Mouse (Mus musculus) heart, postnatal 14 days (tissue): ENCODE measurements at regions not wholly inside any gene's neighbourhood (a gene's known extent, or its start where the extent isn't known, plus 50 kb on each side); places are given as distances from the start of the nearest gene placed in this dataset.

Experiments used
- DNase-seq, 2 experiments: peaks; one replicate each; pipeline ENCODE4 v3.0.0; 2021 to 2022
- intact Hi-C: fragments of 180-260 bp; cut with DNase I; formaldehyde crosslinking; loops from one replicate; pipeline ENCODE4 v1.15.1; 2025

DNA sequence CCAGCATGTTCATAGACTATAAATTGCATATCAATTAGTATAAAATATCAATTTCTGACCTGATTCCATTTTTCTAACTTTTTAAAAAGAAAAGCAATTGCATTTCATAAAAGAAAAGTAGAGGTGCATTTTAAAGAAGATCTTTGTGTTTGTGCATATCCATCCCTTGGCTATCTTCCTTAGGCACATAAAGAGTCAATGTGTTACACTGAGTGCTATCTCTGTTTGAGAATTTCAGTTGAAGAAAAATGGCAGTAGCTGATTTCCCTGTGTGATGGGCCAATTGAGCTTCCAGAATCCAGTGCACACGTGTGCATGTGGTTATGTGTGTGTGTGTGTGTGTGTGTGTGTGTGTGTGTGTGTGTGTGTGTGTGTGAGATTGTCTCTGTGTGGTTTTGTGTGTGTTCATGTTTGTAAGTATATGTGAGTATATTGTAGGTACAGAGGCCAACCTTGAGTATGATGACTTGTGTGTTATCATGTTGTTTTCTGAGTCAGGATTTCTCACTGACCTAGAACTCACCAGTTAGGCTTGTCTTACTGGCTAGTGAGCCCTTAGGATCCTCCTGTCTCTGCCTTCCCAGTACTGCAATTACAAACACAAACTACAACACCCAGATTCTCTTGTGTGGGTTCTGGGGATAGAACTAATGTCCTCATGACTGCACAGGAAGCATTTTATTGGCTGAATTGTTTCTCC is 249.6 kb downstream of the Cdk5rap2 start:
- no peak for DNase-seq
- intact Hi-C loops, result no loop called here

DNA sequence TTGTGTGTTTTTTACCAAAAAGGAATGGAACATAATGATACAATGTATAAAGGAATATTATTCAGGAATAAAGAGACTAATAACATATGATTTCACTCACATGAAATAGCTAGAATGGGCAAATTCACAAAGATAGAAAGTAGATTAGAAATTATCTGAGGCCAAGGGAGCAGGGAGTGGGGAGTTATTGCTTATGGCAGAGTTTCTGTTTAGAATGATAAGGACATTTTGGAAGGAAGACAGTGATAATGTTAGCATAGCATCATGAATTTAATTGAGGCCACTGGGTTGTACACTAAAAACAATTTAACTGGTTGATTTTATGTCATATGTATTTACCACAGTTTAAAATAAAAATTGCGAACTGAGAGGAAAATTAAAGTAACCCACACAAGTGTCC is 250.2 kb downstream of the Cdk5rap2 start:
- DNase-seq, result no peak
- intact Hi-C loops, result no loop called here

DNA sequence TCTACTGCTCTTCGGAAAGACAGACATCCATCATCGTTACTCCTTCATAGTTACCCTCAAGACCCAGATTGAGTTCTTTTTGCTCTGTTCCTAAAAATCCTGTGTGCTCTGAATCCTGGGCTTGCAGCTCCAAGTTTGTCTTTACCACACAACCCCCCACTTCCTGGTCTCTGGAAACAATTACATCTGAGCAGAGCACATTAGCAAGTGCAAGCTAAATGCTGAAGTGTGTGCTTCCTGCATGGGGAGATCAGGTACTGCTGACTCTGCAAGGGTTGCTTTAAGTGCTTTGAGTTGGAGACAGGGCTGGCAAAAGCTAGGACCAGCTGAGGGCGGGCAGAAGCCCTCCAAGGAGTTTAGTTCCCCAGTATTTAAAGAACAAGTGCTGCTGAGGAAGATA is 257.1 kb downstream of the Cdk5rap2 start:
- intact Hi-C loops, result no loop called here
- no peak for DNase-seq

DNA sequence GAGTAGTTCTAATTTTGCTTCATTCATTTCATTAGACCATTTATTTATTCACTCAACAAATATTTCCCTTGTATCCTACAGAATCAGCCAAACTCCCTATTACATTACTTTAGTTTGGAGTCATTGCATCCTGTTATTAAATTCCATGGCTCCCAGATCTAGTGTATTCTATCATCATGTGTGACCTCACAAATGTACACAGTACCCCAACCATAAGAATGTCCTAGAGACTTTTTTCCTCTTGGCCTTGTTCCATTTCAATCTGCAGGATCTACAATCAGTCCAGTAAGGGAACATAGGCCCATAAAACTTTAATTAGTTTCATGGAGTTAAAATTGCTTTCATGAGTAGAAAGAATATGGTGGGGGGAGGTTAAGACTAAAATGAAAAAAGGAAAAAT is 301.2 kb downstream of the Cdk5rap2 start:
- DNase-seq, result no peak
- intact Hi-C loops, result no loop called here

DNA sequence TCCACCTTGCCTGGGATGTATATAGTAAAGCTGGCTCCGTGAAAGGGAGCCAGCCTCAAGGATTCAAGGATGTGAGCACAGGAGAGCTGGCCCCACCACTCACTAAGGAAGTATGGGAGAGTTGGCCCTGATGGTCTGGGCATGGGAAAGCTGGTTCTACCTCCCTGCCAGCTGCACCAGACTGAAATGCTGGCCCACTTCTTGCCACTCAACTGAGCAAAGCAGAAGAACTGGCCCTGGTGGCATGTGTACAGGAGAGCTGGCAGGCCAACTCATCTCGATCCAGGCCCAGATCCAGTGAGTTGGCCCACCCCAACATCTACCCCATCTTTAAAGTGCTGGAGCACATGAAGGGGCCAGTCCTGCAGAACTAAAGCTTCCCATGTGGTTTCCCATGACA is 304.5 kb downstream of the Cdk5rap2 start:
- intact Hi-C loops, result no loop called here
- no peak for DNase-seq

DNA sequence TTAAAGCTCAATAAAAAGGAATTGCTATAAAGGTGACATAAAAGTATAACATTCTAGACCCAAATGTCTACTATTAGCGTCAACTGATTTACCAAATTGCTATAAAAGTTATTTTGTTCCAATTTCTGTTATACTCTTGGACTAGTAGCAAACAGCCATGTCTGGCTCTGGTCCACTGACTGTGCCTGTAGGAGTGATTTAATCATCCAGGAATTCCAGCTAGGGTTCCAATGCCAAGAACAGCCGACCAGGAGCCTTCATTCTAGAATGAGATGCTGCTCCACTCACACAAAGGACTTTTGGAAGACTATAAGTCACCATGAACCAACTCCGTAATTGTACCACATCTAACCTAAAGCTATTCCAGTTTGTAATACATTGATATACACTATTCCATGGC is 312.9 kb downstream of the Cdk5rap2 start:
- intact Hi-C loops, result no loop called here
- DNase-seq, result peak; percentile 20 to 42

DNA sequence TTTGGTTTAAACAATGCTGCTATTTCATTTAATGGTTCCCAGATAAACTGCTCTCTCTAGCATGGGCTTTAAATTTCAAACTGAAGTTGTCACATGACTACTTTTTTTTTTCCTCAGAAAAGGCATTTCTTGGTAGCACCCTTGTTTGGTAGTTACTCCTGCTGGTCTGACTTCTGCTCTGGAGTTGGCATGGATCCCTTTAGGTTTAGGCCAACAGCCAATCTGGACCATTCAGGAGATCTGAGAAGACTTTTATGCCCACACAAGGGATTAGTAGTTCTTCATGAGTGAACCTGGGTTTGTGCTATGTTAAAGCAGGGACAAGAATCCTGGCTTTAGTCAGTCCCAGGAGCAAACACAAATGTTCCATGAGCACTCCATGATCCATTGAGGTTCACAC is 332.0 kb downstream of the Cdk5rap2 start:
- intact Hi-C loops, result no loop called here

DNA sequence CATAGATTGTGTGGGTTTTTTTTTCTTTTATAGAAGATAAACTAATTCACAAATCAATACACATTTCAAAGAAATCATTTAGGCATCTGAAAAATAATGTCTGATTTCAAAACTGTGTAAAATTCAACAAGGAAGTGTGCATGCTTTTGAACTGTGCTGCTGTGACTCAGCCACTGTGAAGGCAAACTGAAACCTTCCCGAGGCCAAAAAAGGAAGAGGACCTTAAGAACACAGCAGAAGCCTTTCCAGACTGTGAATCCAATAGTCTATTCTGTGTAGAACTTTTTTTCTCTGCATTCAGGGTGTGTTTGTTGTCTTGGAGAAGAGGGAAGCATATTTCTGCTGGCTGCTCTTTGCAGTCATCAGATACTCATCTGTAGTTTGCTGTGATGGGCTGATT is 347.7 kb downstream of the Cdk5rap2 start:
- DNase-seq, result no peak
- intact Hi-C loops, result no loop called here

More for the DNA sequence above, 332.0 kb downstream of the Cdk5rap2 start:
- no peak for DNase-seq

DNA sequence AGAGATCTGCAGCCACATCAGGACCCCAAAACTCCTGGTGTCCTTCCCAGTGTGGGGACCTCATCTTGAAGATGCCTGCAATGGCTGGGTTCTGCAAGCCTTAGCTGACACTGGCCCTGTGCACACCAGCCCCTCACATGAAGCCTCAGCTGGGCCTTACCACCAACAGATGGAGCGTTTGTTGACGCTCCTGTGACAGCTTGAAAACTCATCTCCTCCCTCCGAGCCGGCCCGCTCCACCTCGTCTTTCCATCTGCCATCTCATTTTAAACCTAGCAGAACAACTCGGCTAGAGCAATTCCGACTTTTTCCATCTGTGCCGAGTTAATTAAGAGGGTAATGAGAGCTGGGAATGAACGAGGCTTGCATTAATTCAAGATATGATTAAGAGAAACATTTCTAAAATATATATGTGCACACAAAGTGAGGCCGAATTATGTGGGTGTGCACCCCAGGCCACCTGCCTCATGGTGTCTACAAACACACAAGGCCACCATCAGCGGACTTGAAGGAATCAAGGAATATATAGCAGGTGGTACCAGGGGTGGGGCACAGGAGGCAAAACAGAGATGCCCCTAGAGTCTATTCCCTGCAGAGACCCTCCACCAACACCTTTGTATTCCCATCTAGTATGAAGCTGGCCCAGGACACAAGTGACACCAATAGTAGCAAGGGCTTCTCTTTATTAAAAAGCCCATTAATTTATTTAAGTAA is 351.3 kb downstream of the Cdk5rap2 start:
- intact Hi-C loops, result no loop called here

DNA sequence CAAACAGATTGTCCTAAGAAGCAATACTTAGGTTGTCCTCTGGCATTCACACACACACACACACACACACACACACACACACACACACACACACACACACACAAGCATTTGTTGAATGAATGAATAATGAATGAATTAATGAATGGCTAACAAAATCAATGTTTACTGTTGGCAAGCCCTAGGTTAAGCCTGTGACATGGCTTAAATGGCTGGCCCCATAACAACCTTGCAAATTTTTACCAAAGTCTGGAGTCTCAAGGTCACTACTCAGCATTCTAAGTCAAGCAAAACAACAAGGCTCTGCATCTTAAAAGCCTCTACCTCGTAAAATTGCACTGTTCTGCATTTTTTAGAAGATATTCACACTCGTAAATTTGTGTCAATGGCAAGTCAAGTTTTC is 357.1 kb downstream of the Cdk5rap2 start:
- DNase-seq, result no peak
- intact Hi-C loops, result no loop called here

More for the DNA sequence above, 351.3 kb downstream of the Cdk5rap2 start:
- DNase-seq, result no peak

DNA sequence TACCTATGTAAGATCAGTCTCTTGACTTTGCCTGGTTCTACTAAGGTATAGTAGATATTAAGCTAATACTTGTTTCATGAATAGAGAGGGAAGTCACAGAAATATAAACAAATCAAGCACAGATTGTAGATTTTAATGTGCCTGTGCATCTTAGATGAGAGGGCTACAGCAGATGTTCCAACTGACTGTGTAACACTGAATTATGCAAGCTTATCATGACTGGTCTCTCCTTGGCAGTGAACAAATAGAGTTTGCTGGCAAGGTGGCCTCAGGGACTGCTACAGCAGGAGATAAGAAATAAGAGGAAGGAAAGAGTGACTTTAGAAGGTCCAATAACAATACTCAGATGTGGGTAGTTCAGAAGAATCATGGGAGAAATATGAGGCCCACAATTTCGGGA is 372.0 kb downstream of the Cdk5rap2 start:
- no peak for DNase-seq
- intact Hi-C loops, result no loop called here

DNA sequence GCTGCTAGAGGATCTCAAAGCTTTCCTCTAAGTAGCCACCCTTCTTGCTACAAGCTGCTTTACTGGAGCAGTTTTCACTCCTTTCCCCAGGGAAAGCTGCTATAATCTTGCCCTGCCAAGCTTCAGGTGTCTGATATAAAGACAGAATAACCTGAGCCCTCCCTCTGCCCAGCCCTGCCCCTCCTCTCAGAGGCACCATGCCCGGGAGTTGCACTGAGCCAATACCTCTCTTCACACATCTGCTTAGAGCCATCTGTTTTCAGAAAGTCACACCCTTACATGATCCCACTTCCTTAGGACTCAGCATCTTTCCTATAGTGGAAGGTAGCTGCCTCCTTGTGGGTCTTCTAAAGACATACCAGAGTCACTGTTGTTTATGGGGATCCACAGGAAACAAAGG is 374.3 kb downstream of the Cdk5rap2 start:
- intact Hi-C loops, result no loop called here
- DNase-seq, result no peak

DNA sequence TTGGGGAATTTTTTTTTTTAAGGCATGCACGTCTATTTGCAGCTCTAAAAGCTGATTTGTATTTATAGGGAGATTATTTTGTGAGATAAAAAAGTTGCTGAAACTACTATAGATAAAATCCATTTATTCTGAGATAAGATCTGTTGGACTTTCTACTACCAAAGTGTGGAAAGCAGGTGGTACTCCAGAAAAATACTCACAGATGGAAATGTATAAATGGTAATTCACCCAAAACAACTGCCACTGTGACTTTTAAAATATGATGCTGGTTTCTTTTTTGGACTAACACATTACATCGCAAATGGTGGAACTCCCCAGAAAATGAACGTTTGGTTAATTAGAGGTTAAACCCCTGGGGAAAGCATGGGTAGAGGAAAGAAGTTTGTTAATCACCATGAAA is 377.7 kb downstream of the Cdk5rap2 start:
- intact Hi-C loops, result no loop called here
- DNase-seq, result no peak

DNA sequence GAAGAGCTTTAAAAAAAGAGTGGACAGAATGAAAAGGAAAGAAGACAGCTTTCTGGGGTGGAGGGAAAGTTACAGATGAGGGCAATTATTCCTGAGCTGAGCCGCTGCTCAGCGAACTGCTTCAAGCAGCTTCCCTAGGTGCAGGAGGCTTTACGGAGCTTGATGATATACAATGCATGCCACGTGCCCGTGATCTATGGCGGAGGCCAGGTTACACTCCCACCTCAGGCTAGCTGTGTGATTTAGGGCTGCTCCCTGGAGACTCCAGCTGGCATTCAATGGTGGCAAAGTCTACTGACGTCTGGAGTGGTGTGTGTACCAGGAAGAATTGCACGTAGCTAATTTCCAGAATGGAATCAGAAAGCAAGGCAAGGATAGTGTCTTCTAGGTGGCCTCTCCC is 383.4 kb downstream of the Cdk5rap2 start:
- DNase-seq, result no peak
- intact Hi-C loops, result no loop called here

DNA sequence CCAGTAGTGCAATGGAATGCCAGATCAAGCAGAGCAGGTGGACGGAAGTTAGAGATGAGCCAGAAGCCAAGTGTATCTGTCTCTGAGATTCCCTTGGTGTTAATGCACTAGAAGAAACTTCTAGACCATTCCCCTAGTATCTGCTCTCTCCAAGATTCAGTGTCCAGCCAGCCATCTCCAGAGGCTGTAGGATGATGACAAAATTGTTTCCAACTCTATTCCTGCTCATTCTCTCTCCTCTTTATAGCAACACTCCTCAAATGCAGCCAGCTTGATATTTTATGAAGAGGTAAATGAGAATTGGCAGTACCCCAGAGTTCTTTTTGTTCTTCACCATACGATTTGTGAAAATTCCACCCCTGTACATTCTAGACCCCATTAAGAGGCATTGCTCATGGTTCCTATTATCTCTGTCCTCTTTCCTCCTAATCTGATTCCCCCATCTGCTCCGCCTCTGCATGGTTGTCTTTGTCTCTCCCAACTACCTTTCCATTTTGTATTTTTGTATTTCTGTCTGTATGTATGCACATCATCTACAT is 385.3 kb downstream of the Cdk5rap2 start:
- no peak for DNase-seq
- intact Hi-C loops, result no loop called here

DNA sequence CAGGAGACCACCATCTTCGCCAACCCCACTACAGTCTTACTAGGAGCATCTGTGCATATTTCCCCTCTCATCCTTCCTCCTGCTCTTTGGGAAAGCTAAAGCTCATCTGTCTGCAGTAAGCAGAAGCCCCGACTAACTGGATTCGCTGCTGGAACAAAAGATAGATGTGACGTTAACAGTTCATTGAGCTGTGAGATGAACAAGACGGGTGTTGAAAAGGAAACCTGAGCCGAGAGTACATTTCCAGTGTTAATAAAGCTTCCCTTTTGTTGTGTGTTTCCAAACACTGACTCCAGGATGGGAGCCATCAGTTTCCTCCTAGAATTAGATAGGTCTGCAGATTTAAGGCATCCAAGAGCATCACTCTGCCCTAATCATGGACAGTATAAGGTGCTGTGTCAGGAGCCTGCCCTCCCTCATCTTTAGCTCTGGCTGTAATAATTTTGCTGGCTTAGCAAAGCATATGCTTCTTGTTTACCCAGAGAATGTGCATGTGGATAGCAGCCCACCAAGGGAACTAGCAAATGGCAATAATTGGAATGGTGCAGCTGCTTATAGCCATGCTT is 389.3 kb downstream of the Cdk5rap2 start:
- no peak for DNase-seq
- intact Hi-C loops, result no loop called here

DNA sequence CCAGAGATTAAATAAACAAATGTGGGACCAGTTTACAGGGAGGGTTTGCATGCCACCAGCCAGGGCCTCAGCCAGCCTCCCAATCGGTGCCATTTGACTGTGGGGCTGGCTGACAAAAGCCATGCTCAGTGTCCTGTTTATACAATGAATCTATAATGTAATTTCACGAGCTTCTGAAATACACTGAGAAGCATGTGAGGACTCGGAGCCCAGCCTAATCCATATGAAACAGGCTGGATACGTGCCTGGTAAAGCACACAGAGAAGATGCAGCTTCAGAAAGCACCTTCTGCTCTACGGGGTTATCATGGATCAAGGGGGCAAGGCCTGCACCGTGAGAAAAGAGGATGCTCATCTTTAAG is 398.0 kb downstream of the Cdk5rap2 start:
- intact Hi-C loops, result no loop called here
- DNase-seq, result no peak

DNA sequence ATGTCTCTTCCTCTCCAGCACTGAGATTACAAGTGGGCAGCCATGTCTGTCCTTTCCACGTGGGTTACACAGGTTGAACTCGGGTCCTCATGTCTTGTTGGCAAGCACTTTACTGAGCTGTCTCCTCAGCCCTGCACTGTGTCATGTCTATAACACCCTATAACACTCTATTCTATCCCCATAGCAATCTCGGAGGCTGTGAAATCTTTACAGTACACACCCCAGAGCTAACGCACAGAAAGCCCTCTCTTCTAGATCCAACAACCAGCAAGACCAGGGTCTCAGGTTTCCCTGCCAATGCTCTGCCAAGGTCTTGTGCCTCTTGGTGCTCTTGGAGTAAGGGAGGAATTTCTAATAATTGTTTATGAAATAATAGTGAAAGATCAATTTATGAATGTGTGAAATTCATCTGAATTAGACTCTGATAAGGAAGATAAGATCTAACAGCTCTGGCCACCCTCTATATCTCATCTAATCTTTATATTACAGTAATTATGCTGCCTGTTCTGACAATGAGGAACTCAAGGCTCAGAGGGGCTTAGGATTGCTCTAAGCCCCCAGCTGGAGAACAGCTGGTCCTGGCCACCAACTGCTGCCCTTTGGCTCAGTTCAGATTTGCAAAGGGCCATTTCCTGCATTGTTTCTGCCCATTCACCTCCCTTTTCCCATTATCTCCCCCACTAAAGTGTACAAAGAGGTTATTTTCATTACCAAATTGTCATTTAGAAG is 398.6 kb downstream of the Cdk5rap2 start:
- no peak for DNase-seq
- intact Hi-C loops, result no loop called here

DNA sequence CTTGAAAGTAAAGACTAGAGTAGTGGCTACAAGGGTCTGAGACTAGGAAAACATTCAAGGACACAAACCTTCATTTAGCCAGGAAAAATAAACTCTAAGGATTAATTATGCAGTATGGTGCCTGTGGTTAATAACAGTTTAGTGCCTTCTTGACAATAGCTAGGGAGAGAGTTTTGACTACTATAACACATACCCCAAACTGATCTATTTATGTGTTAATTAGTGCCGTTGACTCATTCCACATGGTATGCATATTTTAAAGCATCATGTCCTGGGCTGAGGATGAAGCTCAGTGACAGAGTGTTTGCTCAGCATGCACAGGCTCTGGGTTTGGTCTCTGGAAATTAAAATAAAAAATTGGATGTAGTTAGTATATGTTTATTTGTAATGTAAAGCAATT is 399.8 kb downstream of the Cdk5rap2 start:
- intact Hi-C loops, result no loop called here
- no peak for DNase-seq

DNA sequence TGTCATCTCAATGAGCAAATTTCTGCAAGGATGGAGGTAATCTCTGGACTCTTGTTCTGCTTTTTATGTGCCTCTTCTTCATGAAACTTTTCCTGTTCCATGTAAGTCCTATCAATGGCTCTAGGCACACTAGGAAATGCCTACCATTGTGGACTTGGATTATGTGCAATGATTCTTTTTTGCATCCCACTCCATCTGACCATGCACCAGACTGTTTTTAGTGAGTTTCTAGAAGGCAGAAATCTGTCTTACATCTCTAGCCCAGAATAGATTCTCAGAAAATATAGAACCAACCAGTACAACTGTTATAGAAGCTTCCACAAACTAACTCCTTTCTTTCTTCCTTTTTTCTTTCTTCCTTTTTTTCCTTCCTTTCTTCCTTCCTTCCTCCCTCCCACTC is 405.3 kb downstream of the Cdk5rap2 start:
- intact Hi-C loops, result no loop called here
- DNase-seq, result no peak

DNA sequence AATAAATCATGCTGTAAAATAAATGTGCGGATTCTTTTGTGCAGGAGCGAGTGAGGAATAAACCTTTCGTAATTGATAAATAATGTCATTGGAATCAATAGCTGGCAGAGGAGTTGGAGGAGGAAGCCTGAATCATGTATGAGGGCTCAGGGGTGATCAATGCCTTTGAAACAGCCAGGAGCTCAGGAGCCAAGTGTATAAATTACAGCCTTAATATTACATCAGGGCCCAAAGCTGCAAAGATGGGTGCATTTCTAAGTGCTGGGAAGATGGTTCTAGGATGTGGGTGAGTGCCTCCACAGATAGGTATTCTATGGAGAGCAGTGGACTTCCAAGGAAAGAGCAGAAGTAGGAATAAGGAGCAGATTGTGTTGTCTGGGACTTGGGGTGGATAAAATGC is 417.0 kb downstream of the Cdk5rap2 start:
- intact Hi-C loops, result no loop called here
- no peak for DNase-seq
